Mouse (Mus musculus) ovary, adult 18-20 months (tissue): Measurements from ENCODE around the gene Rab21.

ENCODE experiments used
- DNase-seq: peaks from one replicate; pipeline ENCODE4 v3.0.0; 2022; ENCODE audit warnings: low spot score, mixed read lengths

Rab21 gene

GRCm38 (mm10) chr10:115281381-115281780 is 34.0 kb downstream of the Rab21 start:
- DNase-seq, result no peak

DNA sequence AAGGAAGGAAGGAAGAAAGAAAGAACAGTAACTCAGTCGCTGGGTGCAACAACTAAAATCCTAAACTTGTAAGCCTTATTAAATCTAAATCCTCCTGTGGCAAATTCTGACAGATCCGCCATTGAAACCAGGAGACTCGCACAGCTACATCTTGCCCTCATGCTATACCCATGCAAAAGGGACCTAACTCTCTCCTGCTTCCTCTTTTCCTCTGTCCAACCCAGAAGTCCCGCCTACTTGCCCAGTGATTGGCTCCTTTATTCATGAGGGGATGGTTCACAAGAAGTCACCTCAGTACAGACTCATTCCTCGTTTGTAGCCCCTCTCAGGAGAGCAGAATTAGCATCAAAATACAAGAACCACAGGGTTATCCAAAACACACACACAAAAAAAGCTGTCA is 43.7 kb downstream of the Rab21 start:
- DNase-seq, result no peak

GRCm38 (mm10) chr10:115270612-115271390 is 44.6 kb downstream of the Rab21 start:
- no peak for DNase-seq

DNA sequence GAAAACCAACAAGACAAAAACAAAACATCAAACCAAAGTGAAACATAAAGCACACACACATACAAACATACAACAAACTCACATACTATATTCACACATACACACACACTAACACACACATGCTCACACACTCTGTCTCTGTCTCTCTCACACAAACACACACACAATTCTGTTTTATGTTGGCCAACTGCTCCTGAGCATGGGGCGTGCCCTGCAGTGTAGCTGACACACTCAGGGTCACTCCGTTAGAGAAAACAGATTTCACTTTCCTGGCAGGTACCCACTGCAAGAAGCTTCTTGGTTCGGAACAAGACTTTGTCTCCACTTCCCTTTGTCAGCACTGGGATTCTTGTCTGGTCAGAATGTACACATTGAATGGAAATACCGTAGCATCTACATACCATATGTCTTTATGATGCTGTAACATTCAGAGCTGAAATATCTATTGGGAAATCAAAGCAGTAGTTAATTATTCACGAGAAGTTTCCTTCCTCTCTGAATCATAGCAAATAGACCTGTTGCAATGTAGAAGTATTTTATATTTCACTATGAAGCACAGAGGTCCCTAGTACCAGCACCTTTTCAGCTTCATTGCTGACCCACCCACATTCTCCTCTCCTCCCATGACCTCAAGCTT is 52.4 kb downstream of the Rab21 start:
- DNase-seq, result no peak

DNA sequence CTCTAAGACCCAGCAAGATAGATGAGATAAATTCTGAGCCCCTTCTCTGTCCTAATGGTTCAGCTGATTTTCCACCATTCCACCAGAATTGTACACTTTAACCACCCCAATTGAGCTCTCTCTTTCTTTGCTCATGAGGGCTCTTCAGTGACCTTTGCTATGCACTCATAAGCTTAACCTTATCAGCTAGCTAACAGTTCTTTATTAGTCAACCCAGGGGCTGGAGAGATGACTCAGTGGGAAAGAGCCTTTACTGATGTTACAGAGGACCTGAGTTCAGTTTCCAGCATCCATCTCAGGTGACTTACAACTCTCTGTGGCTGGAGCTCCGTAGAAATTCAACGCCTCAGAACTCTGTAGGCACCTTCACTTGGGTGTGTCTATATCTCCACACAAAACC is 53.1 kb downstream of the Rab21 start:
- no peak for DNase-seq

- no peak for DNase-seq
Measured at GRCm38 (mm10) chr10:115261428-115261827, 54.0 kb downstream of the Rab21 start.

- DNase-seq, result no peak
Measured at GRCm38 (mm10) chr10:115256162-115256561, 59.2 kb downstream of the Rab21 start.

DNA sequence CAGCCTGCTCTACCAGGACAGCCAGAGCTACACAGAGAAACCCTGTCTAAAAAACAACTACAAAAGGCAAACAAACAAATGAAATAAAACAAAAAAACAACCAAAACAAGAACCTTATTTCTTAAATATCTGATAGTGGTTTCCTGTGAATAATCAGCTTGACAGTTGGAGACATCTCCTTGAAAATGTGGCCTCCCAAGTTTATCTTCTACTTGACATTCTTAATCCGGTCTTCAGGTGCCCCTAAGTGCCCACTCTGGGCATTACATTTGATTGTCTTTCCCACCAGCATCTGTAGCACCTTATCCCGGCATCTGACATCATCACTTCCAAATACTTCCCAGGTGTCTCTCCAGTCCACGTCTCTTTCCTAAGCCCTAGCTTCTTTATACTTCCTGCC is 61.9 kb downstream of the Rab21 start:
- DNase-seq, result no peak

GRCm38 (mm10) chr10:115252321-115252757 is 63.1 kb downstream of the Rab21 start:
- no peak for DNase-seq

GRCm38 (mm10) chr10:115251088-115251934 is 64.1 kb downstream of the Rab21 start, which contains the start of gene Tbc1d15:
Gene Tbc1d15, minus strand, starts transcription at chr10:115251467.
- DNase-seq, result peak; percentile 96

GRCm38 (mm10) chr10:115250235-115251087 is 64.9 kb downstream of the Rab21 start:
- DNase-seq, result no peak

DNA sequence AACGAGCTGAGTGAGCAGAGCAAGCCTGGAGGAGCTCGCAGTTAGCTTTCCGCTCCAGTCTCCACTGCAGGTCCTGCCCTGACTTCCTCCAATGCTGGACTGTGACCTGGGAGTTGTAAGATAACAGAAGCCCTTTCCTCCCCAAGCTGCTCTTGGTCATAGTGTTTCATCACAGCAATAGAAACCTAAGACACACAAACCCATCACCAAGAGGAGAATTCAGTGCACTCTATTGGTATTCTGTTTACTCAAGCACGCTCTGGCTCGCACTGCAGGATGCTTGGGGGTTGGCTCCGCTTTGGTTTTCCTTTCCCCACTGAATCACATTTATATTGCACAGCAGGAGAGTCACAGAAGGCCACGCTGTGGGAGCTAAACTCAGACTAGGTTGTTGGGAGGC is 67.4 kb downstream of the Rab21 start:
- DNase-seq, result no peak

DNA sequence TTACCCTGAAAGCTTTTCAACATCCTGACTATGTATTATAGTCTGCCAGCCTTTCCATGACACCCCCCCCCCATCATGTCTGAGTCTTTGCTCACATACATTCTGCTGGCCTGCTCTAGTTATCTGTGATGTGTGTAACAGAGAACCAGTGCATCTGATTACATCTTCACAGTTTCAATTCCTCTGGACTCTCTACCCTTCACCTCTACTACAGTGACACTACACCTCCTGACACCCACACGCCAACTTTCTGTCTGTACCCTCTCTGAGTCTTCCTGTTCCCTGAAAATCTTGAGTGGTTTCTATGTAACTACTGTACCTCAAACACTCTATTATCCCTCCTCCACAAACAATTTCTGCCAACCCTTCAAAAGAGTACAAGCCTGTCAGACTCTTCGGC is 69.9 kb downstream of the Rab21 start:
- no peak for DNase-seq

- DNase-seq, result no peak
Measured at GRCm38 (mm10) chr10:115241082-115241595, 74.3 kb downstream of the Rab21 start.

- no peak for DNase-seq
Measured at GRCm38 (mm10) chr10:115237931-115238330, 77.5 kb downstream of the Rab21 start.
